Mouse (Mus musculus) brain, embryonic 14.5 days (tissue): ENCODE results near the gene Ssr4.

Experiments used
- CTCF ChIP-seq: fragments of 200-500 bp; IDR thresholded peaks from 2 replicates; pipeline ENCODE4 v1.5.1; 2012; ENCODE audit warnings: inconsistent platforms, mild to moderate bottlenecking, moderate library complexity, borderline replicate concordance; ENCODE audit not compliant: insufficient read depth, insufficient read length; ENCODE audit errors: extremely low read depth
- POLR2A ChIP-seq: fragments of 200-500 bp; IDR thresholded peaks from 2 replicates; pipeline ENCODE4 v1.6.1; 2012; ENCODE audit warnings: mild to moderate bottlenecking, inconsistent platforms, borderline replicate concordance; ENCODE audit not compliant: poor library complexity, insufficient read depth, insufficient read length, severe bottlenecking; ENCODE audit errors: extremely low read depth

GRCm38 (mm10) chrX:73744774-73745481 is 41.9 kb upstream of the Ssr4 start:
- TF ChIP-seq POLR2A (no peak), CTCF (no peak)
